ENCODE assay signal across 25 mouse cellular contexts in the genomic region with DNA sequence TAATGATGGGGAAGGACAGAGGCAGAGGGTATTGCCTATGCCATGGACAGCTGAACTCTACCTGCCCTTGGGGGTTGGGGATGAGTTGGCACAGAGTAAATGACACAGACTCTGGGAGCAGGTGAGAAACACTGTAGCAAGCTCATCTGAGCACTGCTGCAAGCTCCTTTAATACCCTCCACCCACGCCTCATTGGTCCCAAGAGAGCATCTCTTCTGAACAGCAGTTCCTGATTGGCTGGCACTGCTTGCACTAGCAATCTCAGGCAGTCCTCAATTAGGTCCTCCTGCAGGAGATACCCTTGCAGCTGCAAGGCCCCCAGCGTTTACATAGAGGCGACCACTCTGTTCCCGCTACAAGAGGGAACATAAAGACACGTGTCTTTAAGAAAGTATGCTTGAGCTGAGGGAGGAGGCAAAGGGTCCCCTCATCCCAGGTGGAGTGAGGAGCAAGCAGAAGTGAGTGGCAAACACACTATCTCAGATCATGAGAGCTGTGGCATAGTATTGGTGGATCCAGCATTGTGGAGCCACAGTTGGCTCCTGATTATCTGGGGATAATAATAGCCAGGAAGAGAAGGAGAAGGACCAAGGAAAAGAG. TPM values are rescaled to one million over a fixed set of nuclear protein-coding genes. Genes with fewer than 3 reads are reported as not detected.
"Had no signal": no experiment of that assay in that cellular context is flagged by ENCODE, and none has a peak within 500 bp of the region (broad histone marks: within the 10 kb centered on the region; RNA-seq: fewer than 3 reads in every experiment).

No protein-coding gene starts in this region.

- DNase-seq: gastrocnemius, adult 2 months; gastrocnemius, postnatal 10 days; gastrocnemius, postnatal 25 days; heart, postnatal 10 days; heart, postnatal 4 days; kidney, adult 18-20 months; kidney, adult 8-10 months; kidney, postnatal 10 days; kidney, postnatal 25 days; kidney, postnatal 4 days; liver had no signal

- H3K4me3 ChIP-seq: gastrocnemius, adult 2 months; heart, embryonic 10.5 days; heart, embryonic 12.5 days; hindbrain, embryonic 10.5 days; hindbrain, embryonic 12.5 days; intestine, embryonic 15.5 days; layer of hippocampus, adult 2 months; left cerebral cortex, adult 2 months; limb, embryonic 10.5 days; limb, embryonic 12.5 days had no signal

- H3K4me2 ChIP-seq: heart, embryonic 12.5 days; hindbrain, embryonic 12.5 days; hindbrain, embryonic 14.5 days; intestine, embryonic 15.5 days; limb, embryonic 12.5 days had no signal

- H3K9me3 ChIP-seq: heart, embryonic 10.5 days; heart, embryonic 12.5 days; hindbrain, embryonic 10.5 days; intestine, embryonic 15.5 days; limb, embryonic 10.5 days; limb, embryonic 12.5 days had no signal

- H3K27me3 ChIP-seq: heart, embryonic 12.5 days; hindbrain, embryonic 12.5 days; intestine, embryonic 15.5 days; limb, embryonic 12.5 days had no signal

- H3K36me3 ChIP-seq: heart, embryonic 10.5 days; heart, embryonic 12.5 days; hindbrain, embryonic 10.5 days; intestine, embryonic 15.5 days; limb, embryonic 10.5 days had no signal

- H3K4me1 ChIP-seq: heart, embryonic 10.5 days; heart, embryonic 12.5 days; limb, embryonic 10.5 days had no signal

- H3K9ac ChIP-seq: heart, embryonic 12.5 days; hindbrain, embryonic 12.5 days; hindbrain, embryonic 14.5 days; intestine, embryonic 15.5 days; limb, embryonic 12.5 days had no signal

- ATAC-seq: hindbrain, embryonic 16.5 days; inflammation-experienced regulatory T-cells, adult 6 months; intestine, embryonic 15.5 days; intestine, postnatal 0 days had no signal

- H3K27ac ChIP-seq: gastrocnemius, adult 2 months; heart, embryonic 10.5 days; hindbrain, embryonic 12.5 days; hindbrain, embryonic 14.5 days; intestine, embryonic 15.5 days; layer of hippocampus, adult 2 months; left cerebral cortex, adult 2 months; limb, embryonic 10.5 days; limb, embryonic 12.5 days had no signal

RNA-seq across cellular contexts. Expression of gene Cd83, which starts 20.7 kb away (rescaled TPM):
- total RNA-seq: granulocyte monocyte progenitor cell, adult 5-6 weeks had no signal
